Mouse (Mus musculus) layer of hippocampus, adult 9-10 months (tissue): Measurements from ENCODE around the gene Raet1d.
"Not testable (repeated sequence)": the region's sequence is repeated elsewhere in the genome, so short reads cannot be mapped to it uniquely, and the experiment has no call there.

Experiments used
- DNase-seq: peaks from one replicate; pipeline ENCODE4 v3.0.0; 2022; ENCODE audit warnings: low spot score

Gene Raet1d

DNA sequence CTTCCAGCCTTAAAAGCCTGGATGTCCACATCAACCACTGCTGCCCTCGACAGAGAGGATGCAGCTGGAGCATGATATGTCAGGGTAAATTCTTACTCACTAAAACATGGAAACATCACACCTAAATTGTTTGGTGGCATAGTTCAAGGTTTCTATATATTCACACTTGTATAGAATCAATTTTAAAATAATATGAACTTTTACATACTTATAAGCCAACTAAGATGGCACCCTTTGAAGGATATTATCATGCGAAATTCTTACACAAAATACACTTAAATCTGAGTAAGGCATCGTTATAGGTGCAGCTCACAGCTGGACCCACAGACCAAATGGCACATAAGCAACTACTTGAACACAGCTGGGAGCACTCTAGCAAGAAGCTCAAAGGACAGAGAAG lies at the start of gene Raet1d:
Gene Raet1d, plus strand, starts transcription at position 301 of the 400 bp plus-strand sequence.
- not testable (repeated sequence) for DNase-seq

DNA sequence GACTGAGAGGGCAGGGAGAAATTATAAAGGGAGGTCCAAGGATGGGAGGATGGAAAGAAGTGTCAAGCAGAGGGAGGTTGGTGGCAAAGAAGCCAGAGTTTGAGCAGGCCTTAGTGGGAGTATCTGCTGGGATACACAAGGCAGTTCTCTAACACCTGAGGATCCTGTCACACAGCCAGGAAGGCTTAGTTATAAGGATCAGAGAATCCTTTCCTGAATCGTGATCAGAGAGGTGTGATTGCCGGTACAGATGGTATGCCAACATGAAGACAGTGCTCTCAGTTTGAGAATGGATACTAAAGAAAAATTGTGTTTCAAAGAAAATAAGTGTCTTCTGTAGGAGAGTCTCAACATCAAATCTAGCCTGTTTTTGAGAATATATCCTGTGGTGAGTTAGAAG lies 37.5 kb upstream of the Raet1d start:
- DNase-seq = no peak

DNA sequence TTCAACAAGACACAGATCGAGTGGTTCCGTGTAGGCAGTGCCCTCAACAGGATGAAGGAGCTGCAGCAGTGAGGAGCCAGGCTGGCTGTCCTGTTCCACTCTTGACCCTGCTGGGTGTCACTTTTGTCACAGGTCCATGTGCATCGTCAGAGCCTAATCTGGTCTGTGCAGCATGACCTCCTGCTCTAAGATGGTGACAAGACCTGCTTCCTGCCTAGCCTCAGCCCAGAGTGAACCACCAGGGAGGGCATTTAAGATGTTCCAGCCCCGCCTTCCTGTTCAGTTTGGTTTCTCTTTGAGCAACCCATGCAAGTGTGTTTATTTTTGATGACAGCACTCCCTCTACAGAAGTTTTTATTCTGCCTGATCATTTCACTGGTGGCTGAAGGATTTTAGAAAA lies 14.6 kb upstream of the Raet1d start:
- DNase-seq = not testable (repeated sequence)

DNA sequence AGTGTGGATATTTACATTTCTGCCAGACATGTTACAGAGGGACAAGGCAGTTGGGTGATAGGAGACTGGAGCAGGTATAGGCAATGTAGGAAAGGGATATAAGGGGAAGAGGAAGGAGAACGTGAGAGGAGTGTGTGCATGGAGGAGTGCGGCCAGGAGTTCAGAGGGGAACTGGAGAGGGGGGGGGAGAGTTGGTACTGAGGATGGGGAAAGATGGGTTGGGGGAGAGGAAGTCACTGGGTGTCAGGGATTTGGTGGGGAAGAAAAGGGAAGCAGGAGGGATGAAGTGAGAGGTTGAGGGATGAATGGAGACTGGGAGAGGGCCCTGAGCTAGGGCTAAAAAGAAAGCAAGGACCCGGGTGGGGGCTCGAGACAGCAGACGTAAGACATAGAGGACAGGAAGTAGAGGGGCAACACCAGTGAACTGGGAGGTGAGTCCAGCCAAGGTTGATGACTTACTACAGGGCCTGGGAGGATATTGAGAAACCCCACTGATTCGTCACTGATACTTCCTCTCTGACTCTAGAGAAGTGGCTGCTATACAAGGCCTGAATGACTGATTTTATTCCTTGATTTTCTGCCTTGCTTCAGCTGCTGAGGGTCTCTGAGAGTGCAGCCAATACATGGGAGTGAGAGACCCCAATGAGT lies 6.7 kb upstream of the Raet1d start:
- not testable (repeated sequence) for DNase-seq

DNA sequence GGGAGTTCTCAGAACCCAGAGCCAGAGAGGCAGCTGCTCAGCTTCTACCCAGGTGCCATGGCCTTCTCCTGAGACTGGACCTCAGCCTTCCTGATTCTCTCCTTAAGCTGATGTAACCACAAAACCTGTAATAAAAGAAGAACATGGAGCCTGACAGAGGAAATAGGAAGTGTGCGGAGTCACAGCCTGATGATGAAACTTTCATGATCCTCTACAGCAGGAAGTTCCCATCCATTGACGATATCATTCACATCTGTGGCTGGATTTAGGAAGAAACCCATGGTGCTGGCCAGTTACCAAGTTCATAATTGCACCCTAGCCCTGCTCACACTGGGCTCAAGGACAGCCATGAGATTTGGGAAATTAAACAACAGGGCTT lies 6.2 kb upstream of the Raet1d start:
- DNase-seq = not testable (repeated sequence)

DNA sequence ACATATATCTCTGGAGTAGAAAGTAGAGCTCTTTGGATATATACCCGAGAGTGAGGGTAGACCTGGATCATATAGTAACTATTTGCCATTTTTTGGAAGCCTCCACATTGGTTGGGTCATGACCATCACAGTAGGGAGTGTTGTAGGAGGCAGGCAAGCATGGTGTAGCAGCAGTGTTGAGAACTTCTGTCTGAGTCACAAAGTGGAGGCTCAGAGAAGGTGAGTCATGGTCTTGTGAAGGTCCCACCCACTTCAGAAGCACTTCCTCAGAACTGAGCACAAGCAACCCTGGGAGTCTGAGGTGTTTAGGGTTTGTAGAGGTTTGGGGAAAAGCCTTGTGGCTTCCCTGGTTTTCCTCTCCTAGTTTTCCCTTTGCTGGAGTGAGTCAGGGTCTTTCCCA lies 3.0 kb upstream of the Raet1d start:
- DNase-seq = not testable (repeated sequence)

DNA sequence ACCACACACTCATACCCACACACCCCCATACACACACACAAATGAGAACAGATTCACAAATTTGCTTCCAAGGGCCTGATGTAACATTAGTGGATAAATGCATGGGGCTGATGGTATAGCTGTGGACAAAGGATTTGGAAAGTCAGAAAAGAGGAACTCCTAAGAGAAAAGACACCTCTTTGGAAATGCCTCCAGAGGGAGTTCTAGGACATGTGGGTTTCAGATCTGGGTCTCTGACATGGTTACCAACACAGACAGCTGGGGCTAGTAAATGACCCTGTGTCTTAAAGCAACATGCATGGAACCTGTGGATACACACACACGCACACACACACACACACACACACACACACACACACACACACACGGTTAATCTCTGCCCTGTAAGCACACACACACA lies 605 bp downstream of the Raet1d start:
- not testable (repeated sequence) for DNase-seq

DNA sequence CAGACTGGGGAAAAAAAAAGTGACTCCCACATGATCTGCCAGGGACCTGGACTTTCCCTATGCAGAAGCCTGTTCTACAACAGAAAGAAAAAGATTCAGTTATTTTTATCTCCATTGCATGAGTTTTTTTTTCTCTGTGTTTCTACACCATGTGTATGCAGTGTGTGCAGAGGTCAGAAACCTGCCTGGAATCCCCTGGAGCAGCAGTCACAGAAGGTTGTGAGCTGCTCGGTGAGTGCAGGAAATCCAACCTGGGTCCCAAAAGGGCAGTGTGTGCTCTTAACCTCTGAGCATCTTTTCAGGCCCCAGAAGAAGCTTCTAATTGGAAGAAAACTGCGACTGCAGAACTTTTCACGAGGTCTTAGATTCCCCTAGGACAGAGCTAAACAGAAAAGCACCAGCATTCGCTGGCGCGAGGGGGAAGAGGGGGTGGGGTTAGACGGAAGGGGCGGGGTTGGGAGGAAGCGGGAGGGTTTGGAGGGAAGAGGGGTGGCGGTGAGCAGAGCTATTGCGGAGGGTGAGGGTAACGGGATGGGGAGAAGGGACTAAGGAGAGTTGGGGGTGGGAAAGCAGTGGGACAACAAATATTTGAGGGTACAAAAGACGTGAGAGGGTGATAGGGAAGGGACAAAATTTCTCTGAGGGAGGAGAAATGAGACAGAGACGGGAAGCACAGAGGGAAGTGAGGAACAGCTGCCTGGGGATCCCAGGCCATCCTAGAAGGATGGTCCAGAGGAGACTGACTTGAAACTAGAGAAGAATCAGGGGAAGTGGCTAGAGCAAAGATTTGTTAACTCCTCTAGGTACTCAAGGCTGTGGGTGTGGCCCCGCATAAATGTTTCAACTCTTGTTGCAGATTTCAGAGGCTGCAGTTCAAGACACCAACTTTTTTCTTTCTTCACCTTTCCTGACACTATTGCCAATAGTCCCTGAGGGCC lies 1.3 kb downstream of the Raet1d start:
- DNase-seq = not testable (repeated sequence)

DNA sequence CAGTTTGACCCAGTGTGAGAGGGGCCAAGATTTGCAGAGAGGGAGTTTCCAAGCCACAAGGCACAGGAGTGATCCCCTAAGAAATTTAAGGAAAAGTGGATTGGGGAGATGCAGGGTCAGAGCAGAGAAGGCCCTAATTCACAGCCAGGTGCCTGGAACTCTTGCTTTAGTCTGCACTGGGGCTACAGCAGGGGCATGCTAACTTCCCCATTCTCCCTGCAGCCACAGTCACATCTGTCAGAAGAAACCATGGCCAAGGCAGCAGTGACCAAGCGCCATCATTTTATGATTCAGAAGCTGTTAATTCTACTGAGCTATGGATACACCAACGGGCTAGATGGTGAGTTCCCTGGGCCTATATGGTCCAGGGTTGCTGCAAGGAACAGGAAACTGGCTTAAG lies 2.1 kb downstream of the Raet1d start:
- DNase-seq = not testable (repeated sequence)

DNA sequence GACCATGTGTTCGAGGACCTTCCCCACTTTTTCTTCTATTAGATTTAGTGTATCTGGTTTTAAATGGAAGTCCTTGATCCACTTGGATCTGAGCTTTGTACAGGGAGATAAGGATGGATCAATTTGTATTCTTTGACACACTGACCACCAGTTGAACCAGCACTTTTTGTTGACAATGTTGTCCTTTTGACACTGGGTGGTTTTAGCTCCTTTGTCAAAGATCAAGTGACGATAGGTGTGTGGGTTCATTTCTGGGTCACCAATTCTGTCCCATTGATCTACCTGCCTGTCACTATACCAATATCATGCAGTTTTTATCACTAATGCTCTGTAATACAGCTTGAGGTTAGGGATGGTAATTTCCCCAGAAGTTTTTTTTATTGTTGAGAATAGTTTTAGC lies 4.6 kb downstream of the Raet1d start:
- not testable (repeated sequence) for DNase-seq

DNA sequence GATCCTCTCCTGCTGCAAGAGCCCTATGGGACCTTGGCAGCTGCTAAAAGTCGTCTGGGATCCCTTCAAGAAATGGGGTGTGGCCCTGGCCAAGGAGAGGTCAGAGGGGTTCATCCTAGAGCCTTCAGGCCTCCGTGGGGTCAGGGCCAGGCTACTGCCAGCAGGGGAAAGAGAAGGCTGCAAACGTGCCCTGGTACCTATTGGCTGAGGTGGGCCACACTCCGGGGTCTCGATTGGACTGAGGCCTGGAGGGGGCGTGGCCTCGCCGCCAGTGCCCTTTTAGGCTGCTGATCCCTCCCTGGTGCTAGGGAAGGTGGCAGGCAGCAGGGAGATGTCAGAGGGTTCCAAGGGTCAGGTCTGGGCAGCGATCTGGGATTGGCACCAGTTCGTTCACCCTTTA lies 20.9 kb downstream of the Raet1d start:
- not testable (repeated sequence) for DNase-seq

DNA sequence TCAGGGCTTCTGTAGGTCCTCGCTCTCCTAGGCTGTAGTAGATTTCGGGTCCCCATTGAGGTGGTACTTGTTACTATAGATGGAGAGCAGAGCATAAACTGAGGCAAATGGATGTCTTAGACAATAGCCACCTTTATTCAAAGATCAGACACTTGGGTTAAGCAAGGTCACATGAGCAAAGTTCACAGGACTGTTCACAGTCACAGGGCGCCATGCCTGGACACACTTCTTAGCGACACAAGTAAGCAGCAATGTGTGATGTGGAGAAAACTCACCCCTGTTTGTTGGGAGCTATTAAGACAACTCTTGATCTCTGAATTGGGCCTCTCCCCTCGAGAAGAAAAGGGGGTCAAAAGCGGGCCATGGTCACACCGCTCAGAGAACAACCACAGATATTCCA lies 29.8 kb downstream of the Raet1d start:
- DNase-seq = not testable (repeated sequence)

DNA sequence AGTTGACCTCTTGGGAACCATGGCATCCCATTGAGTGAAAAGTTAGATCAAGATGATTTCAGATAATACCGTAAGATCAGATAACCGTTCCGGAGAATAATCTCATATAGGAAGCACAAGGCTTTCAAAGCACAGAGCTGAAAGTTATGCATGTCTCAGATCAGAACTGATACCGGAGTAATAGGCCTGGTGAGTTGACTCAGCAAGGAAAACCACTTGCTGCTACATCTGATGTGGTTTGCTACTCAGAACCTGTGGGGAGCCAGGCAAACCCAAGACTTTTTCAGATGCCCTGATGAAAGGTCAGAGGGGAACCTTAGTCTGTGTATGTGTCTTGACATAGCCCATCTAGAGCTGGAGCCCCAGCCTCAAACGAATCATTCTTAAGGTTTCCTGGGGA lies 31.3 kb downstream of the Raet1d start:
- DNase-seq = not testable (repeated sequence)

DNA sequence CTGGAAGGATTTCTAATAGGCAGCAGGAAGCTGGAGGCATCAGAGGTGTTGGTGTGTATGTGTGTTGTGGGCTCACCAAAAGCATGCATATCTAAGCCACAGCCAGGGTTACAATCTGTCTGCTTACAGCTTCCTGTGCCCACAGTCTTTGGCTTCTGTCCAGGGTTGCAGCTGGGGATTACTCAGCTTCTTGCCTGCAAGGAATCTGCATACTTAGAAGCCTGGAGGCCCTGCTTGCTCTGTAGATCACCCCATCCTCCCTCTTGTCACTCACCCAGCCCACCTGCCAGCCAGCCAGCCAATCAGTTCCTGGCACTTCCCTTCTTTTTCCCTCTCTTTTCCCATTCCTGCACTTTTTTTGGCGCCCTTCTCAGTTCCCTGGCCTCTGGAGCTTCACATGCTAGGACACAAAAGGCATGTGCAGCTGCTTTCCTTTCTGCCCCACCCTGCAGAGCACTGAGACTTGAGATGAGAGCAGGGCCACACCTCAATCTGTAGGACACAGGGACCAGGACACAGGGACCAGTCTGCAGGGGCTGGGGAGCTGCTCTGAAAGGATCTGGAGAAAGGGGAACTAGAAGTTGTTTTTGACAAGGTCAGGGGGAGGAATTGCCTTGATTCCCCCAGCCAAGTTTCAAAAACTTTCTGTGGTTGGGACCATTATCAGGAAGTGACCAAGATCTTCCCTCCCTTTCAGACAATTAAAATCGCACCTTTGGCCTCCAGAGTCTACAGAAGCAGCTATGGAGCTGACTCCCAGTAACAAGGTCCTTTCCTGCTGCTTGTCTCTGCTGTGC lies 32.9 kb downstream of the Raet1d start:
- not testable (repeated sequence) for DNase-seq

DNA sequence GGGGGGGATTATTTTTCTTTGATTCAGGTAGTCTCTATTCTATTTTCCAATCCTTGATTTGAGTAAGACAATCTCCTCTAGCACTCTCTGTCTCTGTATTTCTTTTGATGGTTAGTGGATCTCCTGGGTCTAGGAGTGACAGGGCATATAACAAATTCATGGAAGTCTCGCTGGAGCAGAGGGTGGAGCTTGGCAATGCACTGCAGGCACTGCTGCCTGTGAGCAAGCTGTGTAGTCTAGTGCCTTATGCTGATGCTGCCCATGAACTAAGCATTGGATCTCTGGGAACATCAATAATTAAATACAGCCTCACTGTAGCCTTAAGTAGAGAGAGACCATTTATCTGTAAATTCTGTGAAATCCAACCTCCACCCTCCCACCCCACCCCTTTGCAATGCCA lies 36.3 kb downstream of the Raet1d start:
- not testable (repeated sequence) for DNase-seq

DNA sequence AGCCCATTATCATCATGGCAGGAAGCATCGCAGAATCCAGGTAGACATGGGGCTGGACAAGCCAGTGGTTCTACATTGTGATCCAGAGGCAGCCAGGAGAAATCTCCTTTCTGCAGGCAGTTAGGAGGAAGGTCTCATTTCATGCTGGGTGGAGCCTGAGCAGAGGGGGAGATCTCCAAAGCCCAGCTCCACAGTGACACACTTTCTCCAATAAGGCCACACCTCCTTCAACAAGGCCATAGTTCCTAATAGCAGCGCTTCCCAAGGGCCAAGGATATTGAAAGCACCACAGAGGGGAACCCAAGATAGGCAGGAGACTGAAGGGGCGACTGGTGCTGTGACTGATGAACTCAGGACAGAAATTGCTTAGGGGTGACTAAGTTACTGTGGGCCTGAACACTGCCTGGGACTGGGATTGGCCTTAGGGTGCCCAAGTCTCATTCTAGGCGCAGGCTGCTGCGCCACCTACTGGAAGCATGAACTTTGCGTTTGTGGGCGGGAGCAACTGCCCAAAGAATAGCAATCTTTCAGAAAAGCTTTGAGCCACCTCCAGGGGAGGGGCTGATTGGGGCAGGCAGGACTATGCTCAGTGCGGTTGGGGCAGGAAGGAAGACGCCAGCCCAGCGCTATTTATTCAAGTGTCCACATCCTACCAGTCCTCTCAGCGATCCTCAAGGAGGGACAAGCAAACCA lies 42.0 kb downstream of the Raet1d start:
- not testable (repeated sequence) for DNase-seq

DNA sequence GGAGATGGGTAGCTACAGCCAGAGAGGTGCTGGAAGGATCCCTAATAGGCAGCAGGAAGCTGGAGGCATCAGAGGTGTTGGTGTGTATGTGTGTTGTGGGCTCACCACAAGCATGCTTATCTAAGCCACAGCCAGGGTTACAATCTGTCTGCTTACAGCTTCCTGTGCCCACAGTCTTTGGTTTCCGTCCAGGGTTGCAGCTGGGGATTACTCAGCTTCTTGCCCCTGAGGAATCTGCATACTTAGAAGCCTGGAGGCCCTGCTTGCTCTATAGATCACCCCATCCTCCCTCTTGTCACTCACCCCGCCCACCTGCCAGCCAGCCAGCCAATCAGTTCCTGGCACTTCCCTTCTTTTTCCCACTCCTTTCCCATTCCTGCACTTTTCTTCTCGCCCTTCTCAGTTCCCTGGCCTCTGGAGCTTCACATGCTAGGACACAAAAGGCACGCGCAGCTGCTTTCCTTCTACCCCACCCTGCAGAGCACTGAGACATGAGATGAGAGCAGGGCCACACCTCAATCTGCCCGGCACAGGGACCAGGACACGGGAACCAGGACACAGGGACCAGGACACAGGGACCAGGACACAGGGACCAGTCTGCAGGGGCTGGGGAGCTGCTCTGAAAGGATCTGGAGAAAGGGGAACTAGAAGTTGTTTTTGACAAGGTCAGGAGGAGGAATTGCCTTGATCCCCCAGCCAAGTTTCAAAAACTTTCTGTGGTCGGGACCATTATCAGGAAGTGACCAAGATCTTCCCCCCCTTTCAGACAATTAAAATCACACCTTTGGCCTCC lies 53.5 kb downstream of the Raet1d start:
- DNase-seq = not testable (repeated sequence)
